Mouse (Mus musculus): ENCODE measurements around the gene Tpk1. TPM values are rescaled to one million over a fixed set of nuclear protein-coding genes. Genes with fewer than 3 reads are reported as not detected.
A peak's percentile ranks its signal among the peaks of the same experiment; 100 is the strongest.

Gene Tpk1
- polyA plus RNA-seq, 1 experiment from 2014 or later = 7.4 TPM

GRCm38 (mm10) chr6:43373206-43373605 lies 292.9 kb downstream of the Tpk1 start:
- H3K4me3 ChIP-seq = no peak overlapping the region
- no peak overlapping the region for H3K27ac ChIP-seq (replicated peaks)
- no peaks in the 10 kb centered on the region for H3K36me3 ChIP-seq
- WGBS = 78% methylated on average over 5 of the region's 5 CpGs
- no peak for ATAC-seq (ENCODE audit: extremely low read depth, insufficient number of reproducible peaks, low FRiP score, low TSS enrichment)
- no peak overlapping the region for H3K4me2 ChIP-seq
- no peaks in the 10 kb centered on the region for H3K4me1 ChIP-seq
- no peak overlapping the region for H3K9ac ChIP-seq
- no peaks in the 10 kb centered on the region for H3K27me3 ChIP-seq (replicated peaks)
- H3K9me3 ChIP-seq = no peaks in the 10 kb centered on the region

DNA sequence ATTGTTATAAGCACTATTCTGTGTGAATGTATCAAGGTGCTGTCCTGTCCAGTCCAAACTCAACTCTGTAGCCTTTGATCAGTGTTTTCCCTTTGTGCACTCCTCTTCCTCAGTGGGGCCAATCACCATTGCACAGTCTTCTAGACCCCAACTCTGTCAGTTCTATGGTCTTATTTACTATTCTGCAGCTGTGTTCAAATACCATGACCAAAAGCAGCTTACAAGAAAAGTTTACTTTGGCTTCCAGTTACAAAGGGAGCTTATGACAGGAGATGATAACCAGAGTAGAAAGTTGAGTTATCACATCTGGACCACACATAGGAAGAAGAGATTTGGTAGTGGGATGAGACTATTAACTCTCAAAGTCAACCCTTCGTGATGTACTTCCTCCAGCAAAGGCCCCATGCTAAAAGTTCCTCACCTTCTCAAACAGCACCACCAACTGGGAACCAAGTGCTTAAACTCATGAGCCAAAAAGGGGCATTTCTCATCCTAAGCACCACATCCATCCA lies 298.6 kb downstream of the Tpk1 start:
- Histone ChIP-seq H3K9me3 (no peaks in the 10 kb centered on the region), H3K36me3 (no peaks in the 10 kb centered on the region), H3K4me1 (0 out of 2 replicates have a peak, but pooled peaks cover 5% of the 10 kb centered on the region), H3K9ac (no peak overlapping the region), H3K4me3 (no peak overlapping the region), H3K4me2 (no peak overlapping the region), H3K27ac (replicated peaks) (no peak overlapping the region), H3K27me3 (replicated peaks) (no peaks in the 10 kb centered on the region)
- 45% methylated on average over 1 of the region's 1 CpGs for WGBS
- no peak for ATAC-seq (ENCODE audit: extremely low read depth, insufficient number of reproducible peaks, low FRiP score, low TSS enrichment)

GRCm38 (mm10) chr6:43366952-43367351 lies 299.1 kb downstream of the Tpk1 start:
- H3K36me3 ChIP-seq = no peaks in the 10 kb centered on the region
- no peak overlapping the region for H3K27ac ChIP-seq (replicated peaks)
- H3K9me3 ChIP-seq = no peaks in the 10 kb centered on the region
- H3K27me3 ChIP-seq (replicated peaks) = no peaks in the 10 kb centered on the region
- H3K4me2 ChIP-seq = no peak overlapping the region
- ATAC-seq (ENCODE audit: extremely low read depth, insufficient number of reproducible peaks, low FRiP score, low TSS enrichment) = no peak
- H3K4me3 ChIP-seq = no peak overlapping the region
- H3K4me1 ChIP-seq = 0 out of 2 replicates have a peak, but pooled peaks cover 5% of the 10 kb centered on the region
- no peak overlapping the region for H3K9ac ChIP-seq
- 54% methylated on average over 2 of the region's 2 CpGs for WGBS

GRCm38 (mm10) chr6:43363917-43364316 lies 302.2 kb downstream of the Tpk1 start:
- ATAC-seq (ENCODE audit: extremely low read depth, insufficient number of reproducible peaks, low FRiP score, low TSS enrichment) = no peak
- 75% methylated on average over 3 of the region's 3 CpGs for WGBS

GRCm38 (mm10) chr6:43363291-43363820 lies 302.7 kb downstream of the Tpk1 start:
- no peak overlapping the region for H3K9ac ChIP-seq
- 72% methylated on average over 5 of the region's 5 CpGs for WGBS
- no peak for ATAC-seq (ENCODE audit: extremely low read depth, insufficient number of reproducible peaks, low FRiP score, low TSS enrichment)

More at GRCm38 (mm10) chr6:43363917-43364316, 302.2 kb downstream of the Tpk1 start:
- Histone ChIP-seq H3K36me3 (no peaks in the 10 kb centered on the region), H3K9ac (no peak overlapping the region), H3K4me2 (no peak overlapping the region), H3K27me3 (replicated peaks) (no peaks in the 10 kb centered on the region), H3K4me3 (no peak overlapping the region), H3K4me1 (0 out of 2 replicates have a peak, but pooled peaks cover 5% of the 10 kb centered on the region), H3K9me3 (no peaks in the 10 kb centered on the region), H3K27ac (replicated peaks) (no peak overlapping the region)

GRCm38 (mm10) chr6:43361248-43361647 lies 304.8 kb downstream of the Tpk1 start:
- no peak overlapping the region for H3K9ac ChIP-seq
- ATAC-seq (ENCODE audit: extremely low read depth, insufficient number of reproducible peaks, low FRiP score, low TSS enrichment) = no peak

More at GRCm38 (mm10) chr6:43363291-43363820, 302.7 kb downstream of the Tpk1 start:
- Histone ChIP-seq H3K4me3 (no peak overlapping the region), H3K27ac (replicated peaks) (no peak overlapping the region), H3K36me3 (no peaks in the 10 kb centered on the region), H3K27me3 (replicated peaks) (no peaks in the 10 kb centered on the region), H3K4me2 (no peak overlapping the region), H3K9me3 (no peaks in the 10 kb centered on the region), H3K4me1 (0 out of 2 replicates have a peak, but pooled peaks cover 5% of the 10 kb centered on the region)

GRCm38 (mm10) chr6:43360214-43360613 lies 305.9 kb downstream of the Tpk1 start:
- no peak overlapping the region for H3K27ac ChIP-seq (replicated peaks)
- no peak overlapping the region for H3K9ac ChIP-seq
- H3K36me3 ChIP-seq = no peaks in the 10 kb centered on the region
- H3K27me3 ChIP-seq (replicated peaks) = no peaks in the 10 kb centered on the region
- H3K9me3 ChIP-seq = no peaks in the 10 kb centered on the region
- H3K4me3 ChIP-seq = no peak overlapping the region
- ATAC-seq (ENCODE audit: extremely low read depth, insufficient number of reproducible peaks, low FRiP score, low TSS enrichment) = no peak
- no peak overlapping the region for H3K4me2 ChIP-seq
- no peaks in the 10 kb centered on the region for H3K4me1 ChIP-seq
- 75% methylated on average over 3 of the region's 3 CpGs for WGBS

More at GRCm38 (mm10) chr6:43361248-43361647, 304.8 kb downstream of the Tpk1 start:
- 47% methylated on average over 5 of the region's 5 CpGs for WGBS
- no peak overlapping the region for H3K4me2 ChIP-seq
- H3K4me1 ChIP-seq = no peaks in the 10 kb centered on the region
- no peaks in the 10 kb centered on the region for H3K36me3 ChIP-seq
- no peak overlapping the region for H3K27ac ChIP-seq (replicated peaks)
- no peaks in the 10 kb centered on the region for H3K27me3 ChIP-seq (replicated peaks)
- H3K9me3 ChIP-seq = no peaks in the 10 kb centered on the region
- no peak overlapping the region for H3K4me3 ChIP-seq

- no peak for ATAC-seq (ENCODE audit: extremely low read depth, insufficient number of reproducible peaks, low FRiP score, low TSS enrichment)
- Histone ChIP-seq H3K4me3 (no peak overlapping the region), H3K36me3 (no peaks in the 10 kb centered on the region), H3K27me3 (replicated peaks) (no peaks in the 10 kb centered on the region), H3K4me1 (no peaks in the 10 kb centered on the region), H3K9ac (0 out of 2 replicates have a peak overlapping the region, but pooled peaks have one; percentile 28), H3K9me3 (no peaks in the 10 kb centered on the region), H3K4me2 (peak overlapping the region; percentile 38), H3K27ac (replicated peaks) (no peak overlapping the region)
- WGBS = 42% methylated on average over 9 of the region's 9 CpGs
These were observed 311.4 kb downstream of the Tpk1 start for GRCm38 (mm10) chr6:43354562-43355241.

GRCm38 (mm10) chr6:43353446-43353845 lies 312.6 kb downstream of the Tpk1 start:
- no peak overlapping the region for H3K4me2 ChIP-seq
- no peak overlapping the region for H3K4me3 ChIP-seq
- H3K36me3 ChIP-seq = no peaks in the 10 kb centered on the region
- H3K9me3 ChIP-seq = no peaks in the 10 kb centered on the region
- no peak overlapping the region for H3K9ac ChIP-seq
- H3K27me3 ChIP-seq (replicated peaks) = no peaks in the 10 kb centered on the region
- ATAC-seq (ENCODE audit: extremely low read depth, insufficient number of reproducible peaks, low FRiP score, low TSS enrichment) = no peak
- WGBS = 86% methylated on average over 4 of the region's 4 CpGs
- no peak overlapping the region for H3K27ac ChIP-seq (replicated peaks)
- H3K4me1 ChIP-seq = no peaks in the 10 kb centered on the region

GRCm38 (mm10) chr6:43349083-43349482 lies 317.0 kb downstream of the Tpk1 start:
- no peak for ATAC-seq (ENCODE audit: extremely low read depth, insufficient number of reproducible peaks, low FRiP score, low TSS enrichment)
- Histone ChIP-seq H3K36me3 (no peaks in the 10 kb centered on the region), H3K4me1 (no peaks in the 10 kb centered on the region), H3K27me3 (replicated peaks) (no peaks in the 10 kb centered on the region), H3K9me3 (no peaks in the 10 kb centered on the region), H3K27ac (replicated peaks) (no peak overlapping the region), H3K4me3 (no peak overlapping the region), H3K9ac (no peak overlapping the region), H3K4me2 (no peak overlapping the region)
- WGBS = 48% methylated on average over 4 of the region's 4 CpGs

DNA sequence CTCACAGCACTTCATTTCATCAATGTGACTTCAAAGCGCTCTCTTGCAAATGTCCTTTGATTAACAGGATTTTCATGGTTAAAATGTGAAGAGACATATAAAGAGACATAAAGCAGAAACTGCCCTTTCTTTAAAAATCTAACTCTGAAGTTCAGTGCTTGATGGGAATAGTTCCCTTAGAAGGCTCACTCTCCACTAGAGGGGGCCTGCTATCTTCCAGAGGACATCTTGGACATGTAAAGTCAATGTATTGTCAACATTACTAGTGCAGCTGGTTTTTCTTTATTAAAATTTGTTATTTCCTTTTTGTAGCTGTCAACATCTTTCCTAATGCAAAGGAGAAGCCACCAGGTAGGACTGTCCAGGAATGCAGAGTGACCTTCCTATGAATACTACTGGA lies 318.4 kb downstream of the Tpk1 start:
- 89% methylated on average over 1 of the region's 1 CpGs for WGBS
- H3K27me3 ChIP-seq (replicated peaks) = no peaks in the 10 kb centered on the region
- no peak overlapping the region for H3K4me3 ChIP-seq
- no peaks in the 10 kb centered on the region for H3K9me3 ChIP-seq
- no peaks in the 10 kb centered on the region for H3K4me1 ChIP-seq
- no peak overlapping the region for H3K9ac ChIP-seq
- no peak overlapping the region for H3K4me2 ChIP-seq
- H3K36me3 ChIP-seq = no peaks in the 10 kb centered on the region
- no peak for ATAC-seq (ENCODE audit: extremely low read depth, insufficient number of reproducible peaks, low FRiP score, low TSS enrichment)
- H3K27ac ChIP-seq (replicated peaks) = no peak overlapping the region

Data from heart, embryonic 13.5 days (tissue).